Mouse (Mus musculus): ENCODE results near the gene Sox10. TPM values are rescaled to one million over a fixed set of nuclear protein-coding genes. Genes with fewer than 3 reads are reported as not detected.

The Sox10 gene
- polyA plus RNA-seq, 1 experiment = not detected

GRCm38 (mm10) chr15:79151881-79152280 lies 13.2 kb downstream of the Sox10 start:
- peaks cover 12% of the 10 kb centered on the region for H3K27me3 ChIP-seq (ENCODE audit: control insufficient read depth, insufficient read depth, insufficient read length)
- peaks cover 48% of the 10 kb centered on the region for H3K36me3 ChIP-seq (ENCODE audit: control insufficient read depth, insufficient read depth)
- no peak overlapping the region for H3K4me3 ChIP-seq (ENCODE audit: insufficient read depth, poor library complexity, severe bottlenecking)
- TF ChIP-seq MYOG (IDR thresholded peaks at IDR 0.05; ENCODE audit: control insufficient read depth, extremely low read depth, insufficient read length) = no peak
- TF ChIP-seq CTCF (IDR thresholded peaks at IDR 0.05; ENCODE audit: control insufficient read depth, insufficient read depth, insufficient read length) = no peak
- no peak for TF ChIP-seq CEBPB (IDR thresholded peaks at IDR 0.05; ENCODE audit: low read depth)
- TF ChIP-seq MAX (IDR thresholded peaks at IDR 0.05) = no peak
- no peak for TF ChIP-seq MYOD1 (IDR thresholded peaks at IDR 0.05; ENCODE audit: control insufficient read depth, insufficient read length, low read depth)
- TF ChIP-seq USF1 (IDR thresholded peaks at IDR 0.05; ENCODE audit: low read depth) = no peak
- no peak for TF ChIP-seq FOSL1 (IDR thresholded peaks at IDR 0.05; ENCODE audit: insufficient read depth, low read length, poor library complexity, severe bottlenecking)
- no peak overlapping the region for H3ac ChIP-seq (ENCODE audit: control insufficient read depth, insufficient read length, low read depth)
- no peaks in the 10 kb centered on the region for H3K79me3 ChIP-seq (ENCODE audit: low read depth)
- peaks cover 12% of the 10 kb centered on the region for H3K79me2 ChIP-seq (ENCODE audit: control insufficient read depth, insufficient read depth)

- Histone ChIP-seq H3K79me3 (ENCODE audit: low read depth) (peaks cover 5% of the 10 kb centered on the region), H3K79me2 (ENCODE audit: control insufficient read depth, insufficient read depth) (peaks cover 23% of the 10 kb centered on the region), H3K27me3 (ENCODE audit: control insufficient read depth, insufficient read depth, insufficient read length) (no peaks in the 10 kb centered on the region), H3K36me3 (ENCODE audit: control insufficient read depth, insufficient read depth) (peaks cover 70% of the 10 kb centered on the region), H3ac (ENCODE audit: control insufficient read depth, insufficient read length, low read depth) (no peak overlapping the region), H3K4me3 (ENCODE audit: insufficient read depth, poor library complexity, severe bottlenecking) (no peak overlapping the region)
- peak; percentile 71 for TF ChIP-seq CTCF (IDR thresholded peaks at IDR 0.05; ENCODE audit: control insufficient read depth, insufficient read depth, insufficient read length)
- TF ChIP-seq MAX (IDR thresholded peaks at IDR 0.05) = no peak
- no peak for TF ChIP-seq FOSL1 (IDR thresholded peaks at IDR 0.05; ENCODE audit: insufficient read depth, low read length, poor library complexity, severe bottlenecking)
- no peak for TF ChIP-seq MYOG (IDR thresholded peaks at IDR 0.05; ENCODE audit: control insufficient read depth, extremely low read depth, insufficient read length)
- no peak for TF ChIP-seq USF1 (IDR thresholded peaks at IDR 0.05; ENCODE audit: low read depth)
- TF ChIP-seq CEBPB (IDR thresholded peaks at IDR 0.05; ENCODE audit: low read depth) = no peak
These were observed 16.5 kb downstream of the Sox10 start for GRCm38 (mm10) chr15:79148533-79148932.

GRCm38 (mm10) chr15:79145522-79145921 lies 19.5 kb downstream of the Sox10 start:
- Histone ChIP-seq H3K36me3 (ENCODE audit: control insufficient read depth, insufficient read depth) (peaks cover 49% of the 10 kb centered on the region), H3K27me3 (ENCODE audit: control insufficient read depth, insufficient read depth, insufficient read length) (no peaks in the 10 kb centered on the region), H3K4me3 (ENCODE audit: insufficient read depth, poor library complexity, severe bottlenecking) (no peak overlapping the region), H3ac (ENCODE audit: control insufficient read depth, insufficient read length, low read depth) (no peak overlapping the region), H3K79me2 (ENCODE audit: control insufficient read depth, insufficient read depth) (peaks cover 45% of the 10 kb centered on the region), H3K79me3 (ENCODE audit: low read depth) (peaks cover 23% of the 10 kb centered on the region)
- TF ChIP-seq FOSL1 (IDR thresholded peaks at IDR 0.05; ENCODE audit: insufficient read depth, low read length, poor library complexity, severe bottlenecking) (no peak), MYOG (IDR thresholded peaks at IDR 0.05; ENCODE audit: control insufficient read depth, extremely low read depth, insufficient read length) (no peak), MYOD1 (IDR thresholded peaks at IDR 0.05; ENCODE audit: control insufficient read depth, insufficient read length, low read depth) (no peak), CEBPB (IDR thresholded peaks at IDR 0.05; ENCODE audit: low read depth) (no peak), MAX (IDR thresholded peaks at IDR 0.05) (no peak), USF1 (IDR thresholded peaks at IDR 0.05; ENCODE audit: low read depth) (no peak), CTCF (IDR thresholded peaks at IDR 0.05; ENCODE audit: control insufficient read depth, insufficient read depth, insufficient read length) (no peak)

DNA sequence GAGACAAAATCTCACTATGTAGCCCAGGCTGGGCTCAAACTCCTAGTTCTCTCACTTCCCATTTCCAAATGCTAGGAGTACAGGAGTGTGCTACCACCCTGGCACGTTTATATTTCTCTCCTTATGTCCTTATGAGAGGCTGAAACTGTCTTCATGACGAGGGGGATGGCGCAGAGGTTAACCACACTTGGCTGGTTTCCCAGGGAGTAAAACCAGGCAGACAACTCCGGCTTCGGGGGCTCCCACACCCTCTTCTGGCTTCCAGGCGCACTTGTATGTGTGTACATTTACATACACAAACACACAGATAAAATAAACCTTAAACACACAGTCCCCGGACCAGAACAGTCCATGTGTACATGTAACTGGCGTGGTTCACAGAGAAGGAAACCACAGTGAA lies 21.0 kb downstream of the Sox10 start:
- peaks cover 37% of the 10 kb centered on the region for H3K79me2 ChIP-seq (ENCODE audit: control insufficient read depth, insufficient read depth)
- H3K79me3 ChIP-seq (ENCODE audit: low read depth) = peaks cover 23% of the 10 kb centered on the region
- peaks cover 43% of the 10 kb centered on the region for H3K36me3 ChIP-seq (ENCODE audit: control insufficient read depth, insufficient read depth)
- TF ChIP-seq USF1 (IDR thresholded peaks at IDR 0.05; ENCODE audit: low read depth) = no peak
- TF ChIP-seq MYOG (IDR thresholded peaks at IDR 0.05; ENCODE audit: control insufficient read depth, extremely low read depth, insufficient read length) = no peak
- no peak for TF ChIP-seq MAX (IDR thresholded peaks at IDR 0.05)
- TF ChIP-seq CEBPB (IDR thresholded peaks at IDR 0.05; ENCODE audit: low read depth) = no peak
- no peak for TF ChIP-seq MYOD1 (IDR thresholded peaks at IDR 0.05; ENCODE audit: control insufficient read depth, insufficient read length, low read depth)
- no peak for TF ChIP-seq CTCF (IDR thresholded peaks at IDR 0.05; ENCODE audit: control insufficient read depth, insufficient read depth, insufficient read length)
- TF ChIP-seq FOSL1 (IDR thresholded peaks at IDR 0.05; ENCODE audit: insufficient read depth, low read length, poor library complexity, severe bottlenecking) = no peak
- no peak overlapping the region for H3K4me3 ChIP-seq (ENCODE audit: insufficient read depth, poor library complexity, severe bottlenecking)
- no peak overlapping the region for H3ac ChIP-seq (ENCODE audit: control insufficient read depth, insufficient read length, low read depth)
- no peaks in the 10 kb centered on the region for H3K27me3 ChIP-seq (ENCODE audit: control insufficient read depth, insufficient read depth, insufficient read length)

DNA sequence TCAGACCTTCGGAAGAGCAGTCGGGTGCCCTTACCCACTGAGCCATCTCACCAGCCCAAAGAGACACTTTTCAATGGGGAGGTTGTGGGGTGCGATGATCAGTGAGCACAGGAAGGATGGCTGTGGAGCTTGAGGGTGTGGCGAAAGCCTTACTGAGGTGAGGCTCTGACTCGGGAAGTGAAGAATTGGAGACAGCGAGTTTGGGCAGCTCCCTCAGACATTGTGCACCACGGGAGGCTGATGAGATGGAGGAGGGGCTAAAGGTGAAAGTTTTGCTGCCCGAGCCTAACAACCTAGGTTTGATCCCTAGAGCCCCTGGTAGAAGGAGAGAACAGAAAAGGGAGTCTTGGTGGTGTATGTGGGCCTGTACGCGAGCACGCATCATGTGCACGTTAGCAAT lies 21.7 kb downstream of the Sox10 start:
- Histone ChIP-seq H3K36me3 (ENCODE audit: control insufficient read depth, insufficient read depth) (peaks cover 36% of the 10 kb centered on the region), H3K79me2 (ENCODE audit: control insufficient read depth, insufficient read depth) (peaks cover 34% of the 10 kb centered on the region), H3ac (ENCODE audit: control insufficient read depth, insufficient read length, low read depth) (no peak overlapping the region), H3K27me3 (ENCODE audit: control insufficient read depth, insufficient read depth, insufficient read length) (no peaks in the 10 kb centered on the region), H3K79me3 (ENCODE audit: low read depth) (peaks cover 23% of the 10 kb centered on the region), H3K4me3 (ENCODE audit: insufficient read depth, poor library complexity, severe bottlenecking) (no peak overlapping the region)
- TF ChIP-seq CEBPB (IDR thresholded peaks at IDR 0.05; ENCODE audit: low read depth) = no peak
- no peak for TF ChIP-seq USF1 (IDR thresholded peaks at IDR 0.05; ENCODE audit: low read depth)
- no peak for TF ChIP-seq CTCF (IDR thresholded peaks at IDR 0.05; ENCODE audit: control insufficient read depth, insufficient read depth, insufficient read length)
- TF ChIP-seq MAX (IDR thresholded peaks at IDR 0.05) = no peak
- no peak for TF ChIP-seq FOSL1 (IDR thresholded peaks at IDR 0.05; ENCODE audit: insufficient read depth, low read length, poor library complexity, severe bottlenecking)
- TF ChIP-seq MYOD1 (IDR thresholded peaks at IDR 0.05; ENCODE audit: control insufficient read depth, insufficient read length, low read depth) = no peak
- no peak for TF ChIP-seq MYOG (IDR thresholded peaks at IDR 0.05; ENCODE audit: control insufficient read depth, extremely low read depth, insufficient read length)

DNA sequence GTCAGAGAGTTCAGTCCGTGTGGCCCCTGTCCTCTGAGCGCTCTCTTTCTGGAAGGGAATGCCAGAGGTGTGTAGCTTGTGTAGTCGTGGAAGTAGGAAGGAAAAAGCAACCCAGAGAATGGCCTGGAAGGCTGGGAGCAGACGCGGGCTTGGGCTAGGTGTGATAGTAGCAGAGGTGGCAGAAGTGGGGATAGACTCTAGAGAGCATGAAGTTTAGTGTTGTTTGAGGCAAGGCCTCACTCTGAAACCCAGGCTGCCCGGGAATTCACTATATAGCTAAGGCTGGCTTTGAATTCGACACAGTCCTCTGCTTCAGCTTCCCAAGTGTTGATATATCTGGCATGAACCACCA lies 23.5 kb downstream of the Sox10 start:
- Histone ChIP-seq H3K36me3 (ENCODE audit: control insufficient read depth, insufficient read depth) (peaks cover 18% of the 10 kb centered on the region), H3K79me2 (ENCODE audit: control insufficient read depth, insufficient read depth) (peaks cover 34% of the 10 kb centered on the region), H3K4me3 (ENCODE audit: insufficient read depth, poor library complexity, severe bottlenecking) (peak overlapping the region; percentile 94), H3ac (ENCODE audit: control insufficient read depth, insufficient read length, low read depth) (peak overlapping the region; percentile 82), H3K79me3 (ENCODE audit: low read depth) (peaks cover 23% of the 10 kb centered on the region), H3K27me3 (ENCODE audit: control insufficient read depth, insufficient read depth, insufficient read length) (no peaks in the 10 kb centered on the region)
- TF ChIP-seq MYOG (IDR thresholded peaks at IDR 0.05; ENCODE audit: control insufficient read depth, extremely low read depth, insufficient read length) (no peak), MYOD1 (IDR thresholded peaks at IDR 0.05; ENCODE audit: control insufficient read depth, insufficient read length, low read depth) (no peak), CTCF (IDR thresholded peaks at IDR 0.05; ENCODE audit: control insufficient read depth, insufficient read depth, insufficient read length) (no peak), FOSL1 (IDR thresholded peaks at IDR 0.05; ENCODE audit: insufficient read depth, low read length, poor library complexity, severe bottlenecking) (no peak), CEBPB (IDR thresholded peaks at IDR 0.05; ENCODE audit: low read depth) (no peak), USF1 (IDR thresholded peaks at IDR 0.05; ENCODE audit: low read depth) (no peak), MAX (IDR thresholded peaks at IDR 0.05) (no peak)

Data from C2C12 (cell line).